Mouse (Mus musculus) forebrain, embryonic 16.5 days (tissue): ENCODE measurements around the gene Atp8b2. TPM values are rescaled to one million over a fixed set of nuclear protein-coding genes. Genes with fewer than 3 reads are reported as not detected.

ENCODE experiments used
- ATAC-seq: fragments of 200-750 bp; cut with Nextera tagmentation; 2 replicates; pipeline ENCODE4 v1.8.0; 2017; ENCODE audit warnings: mild to moderate bottlenecking, moderate library complexity
- H3K27ac ChIP-seq: fragments of 300-500 bp; sonication (generic); 2 replicates; pipeline ENCODE4 v1.5.1; 2014; ENCODE audit warnings: low read length, control low read depth
- H3K27me3 ChIP-seq: fragments of 300-500 bp; sonication (generic); replicated peaks from 2 replicates; pipeline ENCODE4 v1.6.1; 2014; ENCODE audit warnings: low read length; ENCODE audit not compliant: control insufficient read depth, insufficient read depth
- H3K36me3 ChIP-seq: fragments of 300-500 bp; sonication (generic); 2 replicates; pipeline ENCODE4 v1.6.1; 2014; ENCODE audit not compliant: control insufficient read depth, insufficient read depth
- H3K4me1 ChIP-seq: fragments of 300-500 bp; sonication (generic); replicated peaks from 2 replicates; pipeline ENCODE4 v1.6.1; 2014; ENCODE audit warnings: low read length; ENCODE audit not compliant: control insufficient read depth, insufficient read depth
- H3K4me2 ChIP-seq: fragments of 300-500 bp; sonication (generic); 2 replicates; pipeline ENCODE4 v1.6.1; 2014; ENCODE audit warnings: mild to moderate bottlenecking, low read length, control low read depth
- H3K4me3 ChIP-seq: fragments of 300-500 bp; sonication (generic); replicated peaks from 2 replicates; pipeline ENCODE4 v1.5.1; 2014; ENCODE audit warnings: mild to moderate bottlenecking, low read length, control low read depth
- H3K9ac ChIP-seq: fragments of 300-500 bp; sonication (generic); replicated peaks from 2 replicates; pipeline ENCODE4 v1.6.1; 2014; ENCODE audit warnings: low read depth, low read length, control low read depth
- H3K9me3 ChIP-seq: fragments of 300-500 bp; sonication (generic); 2 replicates; pipeline ENCODE4 v1.6.1; 2016; ENCODE audit warnings: low read length; ENCODE audit not compliant: control insufficient read depth
- WGBS: fragments of 180-500 bp; shearing (Covaris S2); extraction: QIAGEN DNeasy Blood & Tissue Kit; methylation state at CpG from one replicate; pipeline ENCODE4 v1.1.7; 2014; 5-methylcytosine and 5-hydroxymethylcytosine counted together
- polyA plus RNA-seq: library from polyadenylated mRNA; unstranded; fragments of >200 nt; fragmentation: Nextera tagmentation; extraction: Ambion mirVana; gene quantifications from 2 replicates; pipeline ENCODE4 v1.2.1, GENCODE M21; 2015

The Atp8b2 gene
- polyA plus RNA-seq, 1 experiment from 2014 or later: 14.1 TPM

- Histone ChIP-seq H3K9me3 (no peaks in the 10 kb centered on the region), H3K4me2 (peak overlapping the region; percentile 93), H3K27ac (peak overlapping the region; percentile 90), H3K9ac (peak overlapping the region; percentile 96), H3K36me3 (peaks cover 5% of the 10 kb centered on the region; the same call in 1 of the 2 replicates), H3K4me1 (peaks cover 49% of the 10 kb centered on the region), H3K27me3 (no peaks in the 10 kb centered on the region), H3K4me3 (peak overlapping the region; percentile 80)
- ATAC-seq: no peak
- 4% methylated on average over 14 of the region's 14 CpGs for WGBS
Observed at GRCm38 (mm10) chr3:89962059-89962750, 1.1 kb downstream of the Atp8b2 start.

GRCm38 (mm10) chr3:89961436-89961835 lies 1.9 kb downstream of the Atp8b2 start:
- H3K4me2 ChIP-seq: peak overlapping the region; percentile 95
- whole genome bisulfite sequencing: 58% methylated on average over 4 of the region's 4 CpGs
- no peak overlapping the region for H3K9ac ChIP-seq
- no peaks in the 10 kb centered on the region for H3K27me3 ChIP-seq
- H3K27ac ChIP-seq: no peak overlapping the region
- peak overlapping the region; percentile 55 for H3K4me3 ChIP-seq
- H3K4me1 ChIP-seq: peaks cover 49% of the 10 kb centered on the region
- H3K36me3 ChIP-seq: peaks cover 7% of the 10 kb centered on the region; the same call in 1 of the 2 replicates
- no peak for ATAC-seq
- no peaks in the 10 kb centered on the region for H3K9me3 ChIP-seq

DNA sequence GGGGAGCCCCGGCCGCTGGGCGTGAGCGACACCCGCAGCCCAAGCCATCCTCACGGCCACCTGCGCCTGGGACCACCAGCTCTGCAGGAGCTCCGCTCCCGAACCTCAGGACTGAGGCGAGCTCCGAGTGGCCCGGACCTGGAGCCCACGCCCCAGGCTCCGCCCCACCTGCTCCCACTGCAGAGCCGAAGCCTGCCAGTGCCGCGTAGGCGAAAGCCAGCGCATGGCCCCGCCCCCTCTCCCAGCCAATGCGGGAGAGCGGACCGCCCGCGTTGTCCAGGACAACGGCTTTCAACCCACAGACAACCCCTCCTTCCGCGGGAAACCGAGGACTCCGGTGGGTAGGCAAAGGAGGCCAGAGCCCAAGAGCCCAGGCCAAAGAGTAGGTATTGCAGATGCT lies 2.8 kb downstream of the Atp8b2 start:
- ATAC-seq: peak; percentile 91
- Histone ChIP-seq H3K4me1 (peaks cover 49% of the 10 kb centered on the region), H3K36me3 (peaks cover 15% of the 10 kb centered on the region), H3K4me3 (peak overlapping the region; percentile 55), H3K27me3 (no peaks in the 10 kb centered on the region), H3K9ac (peak overlapping the region; percentile 71), H3K9me3 (no peaks in the 10 kb centered on the region), H3K4me2 (peak overlapping the region; percentile 95), H3K27ac (peak overlapping the region; percentile 56)
- 0% methylated on average over 26 of the region's 30 CpGs for WGBS

- WGBS: 69% methylated on average over 4 of the region's 4 CpGs
- Histone ChIP-seq H3K27me3 (no peaks in the 10 kb centered on the region), H3K4me2 (peak overlapping the region; percentile 95), H3K9me3 (no peaks in the 10 kb centered on the region), H3K4me1 (peaks cover 41% of the 10 kb centered on the region), H3K27ac (no peak overlapping the region), H3K36me3 (peaks cover 18% of the 10 kb centered on the region), H3K4me3 (peak overlapping the region; percentile 55), H3K9ac (peak overlapping the region; percentile 10; the same call in 1 of the 2 replicates)
- no peak for ATAC-seq
Observed at GRCm38 (mm10) chr3:89959435-89959834, 3.9 kb downstream of the Atp8b2 start.

- H3K4me3 ChIP-seq: no peak overlapping the region
- H3K27me3 ChIP-seq: no peaks in the 10 kb centered on the region
- 93% methylated on average over 9 of the region's 9 CpGs for WGBS
- H3K4me1 ChIP-seq: peaks cover 34% of the 10 kb centered on the region
- no peak overlapping the region for H3K27ac ChIP-seq
- H3K9ac ChIP-seq: no peak overlapping the region
- H3K36me3 ChIP-seq: peaks cover 22% of the 10 kb centered on the region
- no peak for ATAC-seq
- H3K4me2 ChIP-seq: no peak overlapping the region
- H3K9me3 ChIP-seq: no peaks in the 10 kb centered on the region
Observed at GRCm38 (mm10) chr3:89957880-89958279, 5.4 kb downstream of the Atp8b2 start.

GRCm38 (mm10) chr3:89956177-89956971 lies 6.9 kb downstream of the Atp8b2 start:
- H3K27ac ChIP-seq: no peak overlapping the region
- 94% methylated on average over 7 of the region's 7 CpGs for whole genome bisulfite sequencing
- peaks cover 22% of the 10 kb centered on the region for H3K4me1 ChIP-seq
- H3K9me3 ChIP-seq: no peaks in the 10 kb centered on the region
- H3K4me3 ChIP-seq: no peak overlapping the region
- peaks cover 36% of the 10 kb centered on the region for H3K36me3 ChIP-seq
- no peaks in the 10 kb centered on the region for H3K27me3 ChIP-seq
- H3K4me2 ChIP-seq: no peak overlapping the region
- ATAC-seq: no peak
- no peak overlapping the region for H3K9ac ChIP-seq

DNA sequence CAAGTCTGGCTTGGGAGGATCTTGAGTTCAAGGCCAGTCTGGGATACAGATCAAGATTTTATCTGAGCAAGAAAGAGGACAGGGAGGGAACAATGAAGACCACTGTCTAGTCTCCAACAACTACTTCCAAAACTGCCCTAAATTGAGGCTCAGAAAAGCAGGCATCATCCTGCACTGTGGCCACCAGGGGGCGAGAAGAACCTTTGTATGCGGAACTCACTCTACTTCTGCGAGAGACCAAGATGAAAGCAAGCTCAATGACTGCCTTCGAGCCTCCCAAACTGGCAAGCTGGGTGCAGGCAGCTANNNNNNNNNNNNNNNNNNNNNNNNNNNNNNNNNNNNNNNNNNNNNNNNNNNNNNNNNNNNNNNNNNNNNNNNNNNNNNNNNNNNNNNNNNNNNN lies 9.9 kb downstream of the Atp8b2 start:
- H3K4me3 ChIP-seq: no peak overlapping the region
- no peak overlapping the region for H3K27ac ChIP-seq
- peaks cover 58% of the 10 kb centered on the region for H3K36me3 ChIP-seq
- peak; percentile 60; the same call in 1 of the 2 replicates for ATAC-seq
- H3K9me3 ChIP-seq: no peaks in the 10 kb centered on the region
- no peak overlapping the region for H3K4me2 ChIP-seq
- no peaks in the 10 kb centered on the region for H3K4me1 ChIP-seq
- H3K27me3 ChIP-seq: no peaks in the 10 kb centered on the region
- WGBS: 0% methylated on average over 4 of the region's 4 CpGs
- no peak overlapping the region for H3K9ac ChIP-seq

- H3K36me3 ChIP-seq: peaks cover 84% of the 10 kb centered on the region
- H3K4me3 ChIP-seq: no peak overlapping the region
- H3K4me2 ChIP-seq: no peak overlapping the region
- H3K27me3 ChIP-seq: no peaks in the 10 kb centered on the region
- H3K9me3 ChIP-seq: no peaks in the 10 kb centered on the region
- H3K9ac ChIP-seq: no peak overlapping the region
- 64% methylated on average over 6 of the region's 6 CpGs for WGBS
- no peaks in the 10 kb centered on the region for H3K4me1 ChIP-seq
- ATAC-seq: 0 out of 2 replicates have a peak, but pooled peaks have one; percentile 31
- no peak overlapping the region for H3K27ac ChIP-seq
Observed at GRCm38 (mm10) chr3:89948655-89949054, 14.7 kb downstream of the Atp8b2 start.

GRCm38 (mm10) chr3:89948021-89948420 lies 15.3 kb downstream of the Atp8b2 start:
- no peaks in the 10 kb centered on the region for H3K4me1 ChIP-seq
- no peak overlapping the region for H3K9ac ChIP-seq
- no peak for ATAC-seq
- 90% methylated on average over 11 of the region's 11 CpGs for WGBS
- peaks cover 88% of the 10 kb centered on the region for H3K36me3 ChIP-seq
- no peak overlapping the region for H3K27ac ChIP-seq
- H3K9me3 ChIP-seq: no peaks in the 10 kb centered on the region
- H3K27me3 ChIP-seq: no peaks in the 10 kb centered on the region
- H3K4me2 ChIP-seq: no peak overlapping the region
- no peak overlapping the region for H3K4me3 ChIP-seq
